Mouse (Mus musculus): ENCODE data around the gene Zfp597. TPM values are rescaled to one million over a fixed set of nuclear protein-coding genes. Genes with fewer than 3 reads are reported as not detected.

Gene Zfp597
- polyA plus RNA-seq, 1 experiment from 2014 or later = 19.5 TPM

GRCm38 (mm10) chr16:3846711-3847518, 37.4 kb downstream of the Zfp597 start, which contains the start of gene Zfp174:
Zfp174 (plus strand) TSS chr16:3847268.
- peak within 1 kb of the TSS; percentile 57 for H3K4me3 ChIP-seq (replicated peaks; ENCODE audit: low read length)
- H3K36me3 ChIP-seq (replicated peaks; ENCODE audit: control insufficient read depth, insufficient read depth) = no peaks in the 10 kb centered on the region
- H3K27me3 ChIP-seq (ENCODE audit: control insufficient read depth, insufficient read depth, low read length) = no peaks in the 10 kb centered on the region
- no peak within 1 kb of the TSS for H3K27ac ChIP-seq
- H3K4me2 ChIP-seq (replicated peaks) = peak within 1 kb of the TSS; percentile 55
- DNase-seq (ENCODE audit: low spot score) (peak; percentile 98), ATAC-seq (ENCODE audit: low FRiP score) (peak; percentile 99)
- H3K9me3 ChIP-seq (ENCODE audit: control insufficient read depth, low read length) = no peaks in the 10 kb centered on the region
- peaks cover 20% of the 10 kb centered on the region for H3K4me1 ChIP-seq (replicated peaks; ENCODE audit: control insufficient read depth, insufficient read depth, low read length)
- H3K9ac ChIP-seq = peak within 1 kb of the TSS; percentile 60
- 4% methylated on average over 38 of the region's 38 CpGs for WGBS

DNA sequence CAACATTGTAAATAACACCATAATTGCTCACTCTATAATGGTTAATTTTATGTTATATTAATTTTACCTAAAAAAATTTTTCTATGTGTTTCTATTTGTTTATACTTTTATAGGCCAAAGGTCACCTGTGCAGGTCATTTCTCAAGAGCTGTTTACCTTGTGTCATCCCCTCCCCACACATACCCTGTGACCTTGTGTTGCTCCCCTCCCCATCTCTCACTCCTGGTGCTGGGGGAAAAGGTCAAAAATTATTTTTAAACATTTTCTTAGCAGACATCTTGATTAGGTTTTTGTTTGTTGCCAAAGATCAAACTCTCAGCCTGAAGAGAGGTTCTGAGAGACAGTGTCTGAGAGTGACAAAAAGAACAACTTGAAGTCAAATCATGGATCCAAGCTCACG, 40.6 kb downstream of the Zfp597 start:
- WGBS = 67% methylated on average over 1 of the region's 1 CpGs

GRCm38 (mm10) chr16:3842989-3843388, 41.4 kb downstream of the Zfp597 start:
- peaks cover 5% of the 10 kb centered on the region for H3K4me1 ChIP-seq (replicated peaks; ENCODE audit: control insufficient read depth, insufficient read depth, low read length)
- no peak overlapping the region for H3K27ac ChIP-seq
- H3K27me3 ChIP-seq (ENCODE audit: control insufficient read depth, insufficient read depth, low read length) = no peaks in the 10 kb centered on the region
- H3K4me3 ChIP-seq (replicated peaks; ENCODE audit: low read length) = no peak overlapping the region
- WGBS = 27% methylated on average over 4 of the region's 4 CpGs
- no peaks in the 10 kb centered on the region for H3K9me3 ChIP-seq (ENCODE audit: control insufficient read depth, low read length)
- H3K4me2 ChIP-seq (replicated peaks) = no peak overlapping the region
- no peak for DNase-seq (ENCODE audit: low spot score)
- ATAC-seq (ENCODE audit: low FRiP score) = no peak
- no peak overlapping the region for H3K9ac ChIP-seq
- H3K36me3 ChIP-seq (replicated peaks; ENCODE audit: control insufficient read depth, insufficient read depth) = no peaks in the 10 kb centered on the region

More for the DNA sequence above, 40.6 kb downstream of the Zfp597 start:
- Histone ChIP-seq H3K4me1 (replicated peaks; ENCODE audit: control insufficient read depth, insufficient read depth, low read length) (peaks cover 9% of the 10 kb centered on the region), H3K27ac (no peak overlapping the region), H3K27me3 (ENCODE audit: control insufficient read depth, insufficient read depth, low read length) (no peaks in the 10 kb centered on the region), H3K4me2 (replicated peaks) (no peak overlapping the region), H3K9me3 (ENCODE audit: control insufficient read depth, low read length) (no peaks in the 10 kb centered on the region), H3K9ac (no peak overlapping the region), H3K4me3 (replicated peaks; ENCODE audit: low read length) (no peak overlapping the region), H3K36me3 (replicated peaks; ENCODE audit: control insufficient read depth, insufficient read depth) (no peaks in the 10 kb centered on the region)
- DNase-seq (ENCODE audit: low spot score) (no peak), ATAC-seq (ENCODE audit: low FRiP score) (no peak)

GRCm38 (mm10) chr16:3839157-3839885, 45.0 kb downstream of the Zfp597 start:
- H3K27me3 ChIP-seq (ENCODE audit: control insufficient read depth, insufficient read depth, low read length) = no peaks in the 10 kb centered on the region
- H3K4me3 ChIP-seq (replicated peaks; ENCODE audit: low read length) = no peak overlapping the region
- 62% methylated on average over 17 of the region's 17 CpGs for WGBS
- no peaks in the 10 kb centered on the region for H3K4me1 ChIP-seq (replicated peaks; ENCODE audit: control insufficient read depth, insufficient read depth, low read length)
- H3K27ac ChIP-seq = no peak overlapping the region
- H3K9me3 ChIP-seq (ENCODE audit: control insufficient read depth, low read length) = no peaks in the 10 kb centered on the region
- no peaks in the 10 kb centered on the region for H3K36me3 ChIP-seq (replicated peaks; ENCODE audit: control insufficient read depth, insufficient read depth)
- no peak overlapping the region for H3K4me2 ChIP-seq (replicated peaks)
- no peak overlapping the region for H3K9ac ChIP-seq
- DNase-seq (ENCODE audit: low spot score) = no peak
- no peak for ATAC-seq (ENCODE audit: low FRiP score)

- Histone ChIP-seq H3K9me3 (ENCODE audit: control insufficient read depth, low read length) (no peaks in the 10 kb centered on the region), H3K27ac (no peak overlapping the region), H3K4me2 (replicated peaks) (no peak overlapping the region), H3K9ac (no peak overlapping the region), H3K4me3 (replicated peaks; ENCODE audit: low read length) (no peak overlapping the region), H3K36me3 (replicated peaks; ENCODE audit: control insufficient read depth, insufficient read depth) (no peaks in the 10 kb centered on the region), H3K27me3 (ENCODE audit: control insufficient read depth, insufficient read depth, low read length) (no peaks in the 10 kb centered on the region), H3K4me1 (replicated peaks; ENCODE audit: control insufficient read depth, insufficient read depth, low read length) (no peaks in the 10 kb centered on the region)
- WGBS = 82% methylated on average over 2 of the region's 2 CpGs
- DNase-seq (ENCODE audit: low spot score) = no peak
- ATAC-seq (ENCODE audit: low FRiP score) = no peak
Measured at GRCm38 (mm10) chr16:3835461-3835860, 48.9 kb downstream of the Zfp597 start.

DNA sequence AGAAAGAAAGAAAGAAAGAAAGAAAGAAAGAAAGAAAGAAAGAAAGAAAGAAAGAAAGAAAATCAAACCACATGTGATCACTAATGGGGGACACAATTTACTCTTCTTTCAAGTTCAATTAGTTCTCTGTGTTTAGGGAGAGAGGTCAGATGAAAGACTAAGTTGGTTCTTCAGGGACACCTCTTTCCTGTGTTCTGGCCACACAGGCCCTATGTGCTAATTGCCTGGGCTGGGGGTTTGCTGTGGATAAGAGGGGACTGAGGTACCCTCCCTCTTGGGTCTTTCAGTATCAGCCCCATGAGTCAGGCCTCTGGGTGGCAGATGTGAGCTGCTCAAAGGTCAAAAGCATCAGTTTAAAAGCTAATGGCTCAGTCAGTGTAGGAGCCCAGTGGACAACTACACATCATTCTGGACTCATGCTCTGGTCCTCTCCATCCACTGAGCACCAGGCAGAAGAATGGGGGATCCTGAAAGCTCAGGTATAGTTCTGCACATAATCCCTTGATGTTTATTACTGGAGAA, 53.7 kb downstream of the Zfp597 start, which contains the start of gene Olfr15:
TSS of gene Olfr15 (plus strand) at position 291 of the 522 bp plus-strand sequence.
- Histone ChIP-seq H3K9me3 (ENCODE audit: control insufficient read depth, low read length) (no peaks in the 10 kb centered on the region), H3K4me3 (replicated peaks; ENCODE audit: low read length) (no peak within 1 kb of the TSS), H3K4me1 (replicated peaks; ENCODE audit: control insufficient read depth, insufficient read depth, low read length) (no peaks in the 10 kb centered on the region), H3K9ac (no peak within 1 kb of the TSS), H3K4me2 (replicated peaks) (no peak within 1 kb of the TSS), H3K27ac (no peak within 1 kb of the TSS), H3K27me3 (ENCODE audit: control insufficient read depth, insufficient read depth, low read length) (no peaks in the 10 kb centered on the region), H3K36me3 (replicated peaks; ENCODE audit: control insufficient read depth, insufficient read depth) (no peaks in the 10 kb centered on the region)
- DNase-seq (ENCODE audit: low spot score) (no peak), ATAC-seq (ENCODE audit: low FRiP score) (no peak)

GRCm38 (mm10) chr16:3829727-3830126, 54.6 kb downstream of the Zfp597 start:
- no peak overlapping the region for H3K4me3 ChIP-seq (replicated peaks; ENCODE audit: low read length)
- H3K4me1 ChIP-seq (replicated peaks; ENCODE audit: control insufficient read depth, insufficient read depth, low read length) = no peaks in the 10 kb centered on the region
- H3K27me3 ChIP-seq (ENCODE audit: control insufficient read depth, insufficient read depth, low read length) = no peaks in the 10 kb centered on the region
- H3K9me3 ChIP-seq (ENCODE audit: control insufficient read depth, low read length) = no peaks in the 10 kb centered on the region
- no peaks in the 10 kb centered on the region for H3K36me3 ChIP-seq (replicated peaks; ENCODE audit: control insufficient read depth, insufficient read depth)
- DNase-seq (ENCODE audit: low spot score) (no peak), ATAC-seq (ENCODE audit: low FRiP score) (no peak)
- no peak overlapping the region for H3K9ac ChIP-seq
- H3K4me2 ChIP-seq (replicated peaks) = no peak overlapping the region
- 81% methylated on average over 2 of the region's 2 CpGs for WGBS
- H3K27ac ChIP-seq = no peak overlapping the region

GRCm38 (mm10) chr16:3828021-3828420, 56.3 kb downstream of the Zfp597 start:
- Histone ChIP-seq H3K9ac (no peak overlapping the region), H3K4me3 (replicated peaks; ENCODE audit: low read length) (no peak overlapping the region), H3K4me2 (replicated peaks) (no peak overlapping the region), H3K9me3 (ENCODE audit: control insufficient read depth, low read length) (no peaks in the 10 kb centered on the region), H3K27ac (no peak overlapping the region), H3K27me3 (ENCODE audit: control insufficient read depth, insufficient read depth, low read length) (no peaks in the 10 kb centered on the region), H3K36me3 (replicated peaks; ENCODE audit: control insufficient read depth, insufficient read depth) (no peaks in the 10 kb centered on the region), H3K4me1 (replicated peaks; ENCODE audit: control insufficient read depth, insufficient read depth, low read length) (no peaks in the 10 kb centered on the region)
- no peak for ATAC-seq (ENCODE audit: low FRiP score)
- DNase-seq (ENCODE audit: low spot score) = no peak
- 60% methylated on average over 3 of the region's 3 CpGs for WGBS

DNA sequence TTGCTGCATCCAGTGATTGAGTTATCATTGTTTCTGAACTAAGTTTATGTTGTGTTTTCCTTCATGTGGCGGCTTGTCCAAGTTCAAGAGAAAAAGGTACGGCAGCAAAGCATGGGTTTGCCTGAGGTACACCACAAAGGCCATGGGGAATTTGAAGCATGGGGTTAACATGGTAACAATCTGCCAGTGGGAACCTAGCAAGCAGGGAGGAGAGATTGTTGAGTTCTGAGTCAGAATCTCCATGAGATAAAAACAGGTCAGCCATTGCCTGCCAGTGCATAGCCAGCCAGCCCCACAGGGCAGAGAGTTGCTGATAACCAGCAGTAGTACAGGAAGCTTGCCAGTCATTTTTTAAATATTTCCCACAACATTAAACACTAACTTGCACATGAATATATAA, 64.2 kb downstream of the Zfp597 start:
- no peak overlapping the region for H3K4me2 ChIP-seq (replicated peaks)
- DNase-seq (ENCODE audit: low spot score) = no peak
- H3K36me3 ChIP-seq (replicated peaks; ENCODE audit: control insufficient read depth, insufficient read depth) = no peaks in the 10 kb centered on the region
- 96% methylated on average over 2 of the region's 2 CpGs for WGBS
- no peaks in the 10 kb centered on the region for H3K9me3 ChIP-seq (ENCODE audit: control insufficient read depth, low read length)
- no peaks in the 10 kb centered on the region for H3K27me3 ChIP-seq (ENCODE audit: control insufficient read depth, insufficient read depth, low read length)
- no peak overlapping the region for H3K9ac ChIP-seq
- no peak overlapping the region for H3K4me3 ChIP-seq (replicated peaks; ENCODE audit: low read length)
- ATAC-seq (ENCODE audit: low FRiP score) = no peak
- H3K27ac ChIP-seq = no peak overlapping the region
- H3K4me1 ChIP-seq (replicated peaks; ENCODE audit: control insufficient read depth, insufficient read depth, low read length) = no peaks in the 10 kb centered on the region

Data from hindbrain, embryonic 14.5 days (tissue).